Comparison of ENCODE assay signal across 8 mouse cellular contexts in genomic region chr12:12938850-12939249, GRCm38 (mm10). TPM values are rescaled to one million over a fixed set of nuclear protein-coding genes. Genes with fewer than 3 reads are reported as not detected.
DNase-seq lines count a peak whose midpoint lies in the region; ATAC-seq and TF ChIP-seq lines count a peak whose summit lies in the region.

No protein-coding gene starts in this region.

- peak; percentile 78 for TF ChIP-seq CTCF in lung, postnatal 0 days (IDR thresholded peaks at IDR 0.05)

- peaks cover 6% of the 10 kb centered on the region for H3K27me3 ChIP-seq in hindbrain, embryonic 10.5 days (ENCODE audit: insufficient read depth, poor library complexity, severe bottlenecking)
- no peaks in the 10 kb centered on the region for H3K27me3 ChIP-seq in lung, postnatal 0 days (replicated peaks; ENCODE audit: insufficient read depth, low read length)

- no peaks in the 10 kb centered on the region for H3K9me3 ChIP-seq in hindbrain, embryonic 10.5 days
- no peaks in the 10 kb centered on the region for H3K9me3 ChIP-seq in lung, postnatal 0 days (ENCODE audit: low read length)

- H3K4me3 ChIP-seq in hindbrain, embryonic 10.5 days, result peak overlapping the region; percentile 98
- peak overlapping the region; percentile 56 for H3K4me3 ChIP-seq in lung, postnatal 0 days (ENCODE audit: low read depth, low read length)

- peak overlapping the region; percentile 98 for H3K27ac ChIP-seq in hindbrain, embryonic 10.5 days
- H3K27ac ChIP-seq in lung, postnatal 0 days (ENCODE audit: low read length), result peak overlapping the region; percentile 15; the same call in 1 of the 2 replicates

- no peak for TF ChIP-seq EP300 in lung, postnatal 0 days (IDR thresholded peaks at IDR 0.05)

- peaks cover 63% of the 10 kb centered on the region for H3K36me3 ChIP-seq in hindbrain, embryonic 10.5 days
- H3K36me3 ChIP-seq in lung, postnatal 0 days (ENCODE audit: insufficient read depth, low read length), result no peaks in the 10 kb centered on the region

- WGBS in hindbrain, embryonic 10.5 days, result under 1% methylated on average over 12 of the region's 12 CpGs
- under 1% methylated on average over 12 of the region's 12 CpGs for WGBS in lung, postnatal 0 days

- ATAC-seq in lung, postnatal 0 days, result peak; percentile 19; the same call in 1 of the 2 replicates
- ATAC-seq in megakaryocyte-erythroid progenitor cell, adult 5-6 weeks (replicated peaks; ENCODE audit: low FRiP score, low TSS enrichment, poor library complexity, severe bottlenecking), result no peak

- peak; percentile 92 for DNase-seq in R1 (ENCODE audit: low read depth, low spot score)
- peak; percentile 22 to 44 for DNase-seq in cerebellum, adult 18-20 months
- peak; percentile 85 for DNase-seq in forelimb bud, embryonic 11.5 days (ENCODE audit: low read depth, low spot score)
- peak; percentile 88 for DNase-seq in hindbrain, embryonic 10.5 days (ENCODE audit: low spot score)
- DNase-seq in layer of hippocampus, postnatal 10 days (ENCODE audit: low spot score in 2 of 2), result peak; percentile 80 to 86
- DNase-seq in lung, postnatal 0 days (ENCODE audit: low spot score), result peak; percentile 58
- peak; percentile 65 for DNase-seq in retina, postnatal 7 days (ENCODE audit: low read depth, low spot score)

- peaks cover 34% of the 10 kb centered on the region for H3K4me1 ChIP-seq in hindbrain, embryonic 10.5 days (replicated peaks)
- H3K4me1 ChIP-seq in lung, postnatal 0 days (ENCODE audit: insufficient read depth, low read depth, low read length), result peaks cover 23% of the 10 kb centered on the region

- peak overlapping the region; percentile 96 for H3K4me2 ChIP-seq in lung, postnatal 0 days (replicated peaks; ENCODE audit: low read depth, low read length)

- H3K9ac ChIP-seq in lung, postnatal 0 days (replicated peaks; ENCODE audit: low read depth), result peak overlapping the region; percentile 9; the same call in 1 of the 2 replicates

RNA-seq across cellular contexts. Expression of gene Mycn, which starts 2.9 kb away (rescaled TPM):
- 128 and 150 TPM in 2 replicates for polyA plus RNA-seq in hindbrain, embryonic 10.5 days (2016; fragmentation: Nextera tagmentation; extraction: Ambion mirVana)
- total RNA-seq in layer of hippocampus, postnatal 10 days (2021), result 10 to 100 TPM; 29.9 to 31.2 TPM
- 10.2 and 10.9 TPM in 2 replicates for polyA plus RNA-seq in lung, postnatal 0 days (2015; fragmentation: Nextera tagmentation; extraction: Ambion mirVana)
- 3.3 and 5.2 TPM in 2 replicates for total RNA-seq in megakaryocyte-erythroid progenitor cell, adult 5-6 weeks (2014; fragmentation: Nextera tagmentation)
- 3.1 and 9.4 TPM in 2 replicates for total RNA-seq in megakaryocyte-erythroid progenitor cell, adult 5-6 weeks (2017)

Comparison
In these comparisons a context has a peak if more than half of its experiments do, and no peak if none do; other contexts are left out.
1. DNase-seq: peak in every context shown above with its lines; median percentile 92 in R1; 88 in hindbrain, embryonic 10.5 days; 85 in forelimb bud, embryonic 11.5 days; 83 in layer of hippocampus, postnatal 10 days; 65 in retina, postnatal 7 days; 58 in lung, postnatal 0 days; 33 in cerebellum, adult 18-20 months.